Mouse (Mus musculus): Measurements from ENCODE around the gene Ubr7. TPM values are rescaled to one million over a fixed set of nuclear protein-coding genes. Genes with fewer than 3 reads are reported as not detected.

Ubr7 gene
- polyA plus RNA-seq, 1 experiment from 2014 or later = 16.3 TPM

DNA sequence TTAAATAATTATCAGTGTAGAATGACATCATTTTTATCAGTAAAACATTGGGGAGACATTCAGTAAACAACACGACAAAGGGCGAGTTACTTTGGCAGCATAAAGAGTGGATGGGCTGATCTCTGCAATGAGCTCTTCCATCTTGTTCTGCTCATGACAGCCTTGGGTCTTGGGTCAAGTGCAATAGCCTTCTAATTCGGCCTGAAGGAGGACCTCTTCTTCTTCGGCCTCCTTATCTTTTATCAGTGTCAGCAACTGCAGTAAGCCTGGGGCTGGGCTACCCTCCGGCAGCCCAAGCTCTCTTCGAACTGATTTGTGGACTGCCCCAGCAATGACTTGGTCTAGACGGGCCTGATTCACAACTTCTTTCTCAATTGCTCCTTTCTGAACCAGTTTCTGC lies 15.7 kb upstream of the Ubr7 start:
- Histone ChIP-seq H3K9me3 (ENCODE audit: control insufficient read depth) (no peaks in the 10 kb centered on the region), H3K27ac (ENCODE audit: low read depth, low read length) (no peak overlapping the region), H3K4me3 (ENCODE audit: low read depth, low read length) (no peak overlapping the region), H3K9ac (ENCODE audit: low read depth, low read length) (no peak overlapping the region), H3K36me3 (ENCODE audit: control insufficient read depth, insufficient read depth) (peaks cover 6% of the 10 kb centered on the region; the same call in 1 of the 2 replicates), H3K4me1 (replicated peaks; ENCODE audit: control insufficient read depth, insufficient read depth, low read length) (peaks cover 8% of the 10 kb centered on the region), H3K4me2 (replicated peaks; ENCODE audit: low read depth) (no peak overlapping the region; the same call in 1 of the 2 replicates), H3K27me3 (replicated peaks; ENCODE audit: control insufficient read depth, insufficient read depth, low read length) (no peaks in the 10 kb centered on the region)
- 62% methylated on average over 7 of the region's 7 CpGs for WGBS
- no peak for TF ChIP-seq CTCF (IDR thresholded peaks at IDR 0.05; ENCODE audit: low read depth)
- ATAC-seq = no peak

DNA sequence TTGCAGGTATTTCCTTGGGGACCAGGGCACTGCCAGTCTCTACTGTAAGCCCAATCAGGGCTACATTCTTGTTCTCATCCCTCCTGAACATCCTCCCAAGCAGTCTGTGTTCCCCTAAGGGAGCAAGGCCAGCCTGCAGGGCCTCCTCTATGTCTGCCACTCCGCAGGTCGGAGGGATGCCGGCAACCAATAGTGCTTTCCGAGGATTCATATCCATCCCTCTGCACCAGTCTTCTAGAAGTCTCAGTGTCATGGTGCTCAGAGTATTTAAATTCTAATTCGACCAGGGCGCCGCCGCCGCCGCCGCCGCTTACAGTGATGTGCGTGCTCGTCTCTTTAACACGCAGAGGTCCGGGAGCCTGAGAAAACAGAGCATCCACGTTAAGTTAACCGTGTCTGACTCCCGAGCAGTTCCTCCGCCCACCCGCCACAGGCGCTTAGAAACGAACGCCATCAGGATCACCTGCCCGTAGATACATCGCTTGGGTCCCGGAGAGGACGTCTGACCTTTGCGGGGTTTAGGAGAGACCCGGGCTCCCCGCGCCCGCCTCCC lies 14.7 kb upstream of the Ubr7 start:
- Histone ChIP-seq H3K4me2 (replicated peaks; ENCODE audit: low read depth) (peak overlapping the region; percentile 82), H3K36me3 (ENCODE audit: control insufficient read depth, insufficient read depth) (peaks cover 6% of the 10 kb centered on the region; the same call in 1 of the 2 replicates), H3K4me1 (replicated peaks; ENCODE audit: control insufficient read depth, insufficient read depth, low read length) (peaks cover 8% of the 10 kb centered on the region), H3K27me3 (replicated peaks; ENCODE audit: control insufficient read depth, insufficient read depth, low read length) (no peaks in the 10 kb centered on the region), H3K4me3 (ENCODE audit: low read depth, low read length) (peak overlapping the region; percentile 85), H3K27ac (ENCODE audit: low read depth, low read length) (peak overlapping the region; percentile 98), H3K9me3 (ENCODE audit: control insufficient read depth) (no peaks in the 10 kb centered on the region), H3K9ac (ENCODE audit: low read depth, low read length) (peak overlapping the region; percentile 88)
- TF ChIP-seq CTCF (IDR thresholded peaks at IDR 0.05; ENCODE audit: low read depth) = no peak
- WGBS = under 1% methylated on average over 33 of the region's 33 CpGs
- ATAC-seq = peak; percentile 49

DNA sequence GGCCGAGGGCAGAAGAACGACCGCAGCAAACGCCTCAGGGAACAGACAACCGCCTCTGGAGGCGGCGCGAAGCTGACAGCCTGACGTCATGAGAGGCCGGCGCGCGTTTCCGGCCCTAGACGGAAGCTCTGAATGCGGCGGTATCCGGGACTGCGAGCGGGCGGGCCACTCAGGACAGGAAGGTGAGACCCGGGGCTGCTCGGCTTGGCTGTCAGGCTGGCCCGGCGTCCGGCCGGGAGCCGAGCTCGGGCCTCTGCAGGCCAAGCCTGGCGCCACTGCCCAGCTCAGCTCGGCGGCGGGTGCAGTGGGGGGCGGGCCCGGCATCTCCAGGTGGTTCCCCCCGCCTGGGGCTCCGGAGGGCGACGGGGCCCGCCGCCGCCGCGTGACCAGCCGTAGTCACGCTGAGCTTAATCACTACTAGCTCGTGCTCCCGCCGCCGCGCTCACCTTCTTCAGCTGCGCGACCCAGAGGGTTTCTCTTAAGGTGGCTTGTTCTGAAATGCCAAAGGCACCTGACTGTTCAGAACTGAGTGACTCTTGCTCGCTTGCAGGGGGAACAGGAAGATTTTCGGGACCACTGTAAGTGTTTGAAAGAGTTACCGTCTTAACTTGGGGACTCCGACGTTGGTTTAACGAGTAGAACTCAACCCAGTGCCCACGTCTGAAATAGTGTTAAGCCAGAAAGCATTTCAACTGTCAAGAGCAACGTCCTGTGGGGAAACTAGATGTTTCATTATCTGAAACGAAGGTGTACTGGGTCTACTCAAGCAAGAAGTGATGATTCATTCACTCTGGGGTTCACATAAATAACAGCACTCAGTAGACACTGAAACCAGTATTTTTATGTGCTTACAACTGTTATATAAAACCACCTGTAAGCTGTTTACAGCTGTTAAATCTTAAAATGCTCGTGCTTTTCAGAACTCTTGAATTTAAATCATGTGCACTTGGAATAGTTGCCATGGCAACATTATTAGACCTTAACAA lies 13.9 kb upstream of the Ubr7 start, which contains the start of the genes Moap1 and Tmem251:
TSS of gene Moap1 (minus strand) at position 73 of the 986 bp plus-strand sequence.
TSS of gene Tmem251 (plus strand) at position 174 of the 986 bp plus-strand sequence.
- ATAC-seq = peak; percentile 97
- Histone ChIP-seq H3K36me3 (ENCODE audit: control insufficient read depth, insufficient read depth) (peaks cover 6% of the 10 kb centered on the region; the same call in 1 of the 2 replicates), H3K4me2 (replicated peaks; ENCODE audit: low read depth) (peak within 1 kb of the TSS; percentile 82), H3K4me1 (replicated peaks; ENCODE audit: control insufficient read depth, insufficient read depth, low read length) (peaks cover 10% of the 10 kb centered on the region), H3K9me3 (ENCODE audit: control insufficient read depth) (no peaks in the 10 kb centered on the region), H3K27me3 (replicated peaks; ENCODE audit: control insufficient read depth, insufficient read depth, low read length) (no peaks in the 10 kb centered on the region), H3K27ac (ENCODE audit: low read depth, low read length) (peak within 1 kb of the TSS; percentile 98), H3K4me3 (ENCODE audit: low read depth, low read length) (peak within 1 kb of the TSS; percentile 85), H3K9ac (ENCODE audit: low read depth, low read length) (peak within 1 kb of the TSS; percentile 88)
- WGBS = under 1% methylated on average over 60 of the region's 63 CpGs
- no peak; the same call in 1 of the 2 replicates for TF ChIP-seq CTCF (IDR thresholded peaks at IDR 0.05; ENCODE audit: low read depth)

DNA sequence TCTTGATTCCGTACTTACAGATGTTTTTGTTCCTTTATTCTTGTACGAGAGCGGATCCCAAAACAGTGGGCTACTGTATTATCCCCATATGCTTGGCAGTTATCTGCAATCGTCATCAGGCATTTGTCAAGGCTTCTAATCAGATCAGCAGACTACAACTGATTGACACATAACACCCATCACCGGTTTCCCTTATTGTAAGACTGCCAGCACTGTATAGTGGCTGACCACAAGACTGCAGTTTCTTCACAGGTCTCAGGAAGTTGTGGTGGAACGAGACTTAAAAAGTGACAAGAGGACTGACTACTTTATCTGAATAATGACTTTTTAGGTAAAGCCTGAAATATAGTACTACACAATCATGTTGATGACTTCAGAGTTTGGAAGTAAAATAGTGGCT lies 12.9 kb upstream of the Ubr7 start:
- Histone ChIP-seq H3K4me2 (replicated peaks; ENCODE audit: low read depth) (peak overlapping the region; percentile 82), H3K4me3 (ENCODE audit: low read depth, low read length) (peak overlapping the region; percentile 85; the same call in 1 of the 2 replicates)

DNA sequence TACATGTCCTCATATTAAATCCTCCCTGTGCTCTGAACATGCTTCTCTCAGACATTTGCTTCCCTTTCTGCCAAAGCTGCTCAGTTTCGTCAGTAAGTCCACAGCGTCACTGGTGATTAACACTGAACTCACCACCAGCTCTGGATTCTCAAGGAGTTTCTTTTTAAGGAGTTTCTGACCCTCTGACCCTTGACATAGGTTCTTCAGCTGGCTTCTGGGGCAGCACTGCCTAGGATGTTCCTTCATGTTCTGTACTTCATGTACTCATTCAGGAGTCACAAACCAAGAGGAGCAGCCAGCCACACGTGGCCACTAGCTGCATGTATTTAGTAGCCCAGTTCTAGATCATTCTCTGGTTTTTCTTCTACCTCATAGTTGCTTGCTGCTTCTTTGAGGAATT lies 9.5 kb upstream of the Ubr7 start:
- Histone ChIP-seq H3K27me3 (replicated peaks; ENCODE audit: control insufficient read depth, insufficient read depth, low read length) (no peaks in the 10 kb centered on the region), H3K4me1 (replicated peaks; ENCODE audit: control insufficient read depth, insufficient read depth, low read length) (peaks cover 6% of the 10 kb centered on the region; the same call in 1 of the 2 replicates), H3K9ac (ENCODE audit: low read depth, low read length) (no peak overlapping the region), H3K27ac (ENCODE audit: low read depth, low read length) (peak overlapping the region; percentile 46; the same call in 1 of the 2 replicates), H3K36me3 (ENCODE audit: control insufficient read depth, insufficient read depth) (no peaks in the 10 kb centered on the region), H3K4me2 (replicated peaks; ENCODE audit: low read depth) (no peak overlapping the region), H3K4me3 (ENCODE audit: low read depth, low read length) (no peak overlapping the region), H3K9me3 (ENCODE audit: control insufficient read depth) (no peaks in the 10 kb centered on the region)
- TF ChIP-seq CTCF (IDR thresholded peaks at IDR 0.05; ENCODE audit: low read depth) = no peak
- ATAC-seq = no peak
- WGBS = 74% methylated on average over 3 of the region's 3 CpGs

More for the DNA sequence above, 12.9 kb upstream of the Ubr7 start:
- H3K36me3 ChIP-seq (ENCODE audit: control insufficient read depth, insufficient read depth) = peaks cover 6% of the 10 kb centered on the region; the same call in 1 of the 2 replicates
- H3K9me3 ChIP-seq (ENCODE audit: control insufficient read depth) = no peaks in the 10 kb centered on the region
- TF ChIP-seq CTCF (IDR thresholded peaks at IDR 0.05; ENCODE audit: low read depth) = peak; percentile 40
- H3K9ac ChIP-seq (ENCODE audit: low read depth, low read length) = peak overlapping the region; percentile 88; the same call in 1 of the 2 replicates
- ATAC-seq = no peak
- 41% methylated on average over 6 of the region's 6 CpGs for WGBS
- H3K27me3 ChIP-seq (replicated peaks; ENCODE audit: control insufficient read depth, insufficient read depth, low read length) = no peaks in the 10 kb centered on the region
- H3K27ac ChIP-seq (ENCODE audit: low read depth, low read length) = 0 out of 2 replicates have a peak overlapping the region, but pooled peaks have one; percentile 98
- peaks cover 10% of the 10 kb centered on the region for H3K4me1 ChIP-seq (replicated peaks; ENCODE audit: control insufficient read depth, insufficient read depth, low read length)

DNA sequence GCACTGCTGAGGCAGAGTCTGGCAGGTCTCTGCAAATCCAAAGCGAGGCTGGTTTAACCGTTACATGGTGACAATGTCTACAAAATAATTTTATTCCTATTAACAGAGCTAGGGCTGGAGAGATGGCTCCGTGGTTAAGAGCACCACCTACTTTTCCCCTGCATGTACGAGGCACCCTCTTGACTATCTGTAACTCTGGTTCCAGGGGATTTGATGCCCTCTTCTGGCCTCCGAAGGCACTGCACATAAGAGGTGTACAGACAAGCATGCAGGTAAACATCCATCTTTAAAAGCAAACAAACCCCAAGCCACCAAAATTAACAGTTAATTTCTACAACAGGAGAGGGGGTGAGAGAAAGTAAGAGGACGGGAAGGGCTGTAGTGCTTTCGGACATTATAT lies 1.5 kb upstream of the Ubr7 start:
- WGBS = 71% methylated on average over 7 of the region's 7 CpGs
- Histone ChIP-seq H3K4me3 (ENCODE audit: low read depth, low read length) (peak overlapping the region; percentile 94; the same call in 1 of the 2 replicates), H3K9me3 (ENCODE audit: control insufficient read depth) (no peaks in the 10 kb centered on the region), H3K9ac (ENCODE audit: low read depth, low read length) (no peak overlapping the region), H3K27ac (ENCODE audit: low read depth, low read length) (no peak overlapping the region), H3K36me3 (ENCODE audit: control insufficient read depth, insufficient read depth) (no peaks in the 10 kb centered on the region), H3K4me1 (replicated peaks; ENCODE audit: control insufficient read depth, insufficient read depth, low read length) (no peaks in the 10 kb centered on the region), H3K27me3 (replicated peaks; ENCODE audit: control insufficient read depth, insufficient read depth, low read length) (no peaks in the 10 kb centered on the region), H3K4me2 (replicated peaks; ENCODE audit: low read depth) (peak overlapping the region; percentile 91)
- ATAC-seq = no peak
- peak; percentile 65 for TF ChIP-seq CTCF (IDR thresholded peaks at IDR 0.05; ENCODE audit: low read depth)
